Mouse (Mus musculus): ENCODE data around the gene Rimbp3. TPM values are rescaled to one million over a fixed set of nuclear protein-coding genes. Genes with fewer than 3 reads are reported as not detected.

Gene Rimbp3
- 1.5 TPM for polyA plus RNA-seq (2015; fragmentation: Illumina TruSeq; extraction: RNeasy Lipid Tissue Mini Kit (QIAGEN cat#74804); ENCODE audit: low read depth, low replicate concordance)

DNA sequence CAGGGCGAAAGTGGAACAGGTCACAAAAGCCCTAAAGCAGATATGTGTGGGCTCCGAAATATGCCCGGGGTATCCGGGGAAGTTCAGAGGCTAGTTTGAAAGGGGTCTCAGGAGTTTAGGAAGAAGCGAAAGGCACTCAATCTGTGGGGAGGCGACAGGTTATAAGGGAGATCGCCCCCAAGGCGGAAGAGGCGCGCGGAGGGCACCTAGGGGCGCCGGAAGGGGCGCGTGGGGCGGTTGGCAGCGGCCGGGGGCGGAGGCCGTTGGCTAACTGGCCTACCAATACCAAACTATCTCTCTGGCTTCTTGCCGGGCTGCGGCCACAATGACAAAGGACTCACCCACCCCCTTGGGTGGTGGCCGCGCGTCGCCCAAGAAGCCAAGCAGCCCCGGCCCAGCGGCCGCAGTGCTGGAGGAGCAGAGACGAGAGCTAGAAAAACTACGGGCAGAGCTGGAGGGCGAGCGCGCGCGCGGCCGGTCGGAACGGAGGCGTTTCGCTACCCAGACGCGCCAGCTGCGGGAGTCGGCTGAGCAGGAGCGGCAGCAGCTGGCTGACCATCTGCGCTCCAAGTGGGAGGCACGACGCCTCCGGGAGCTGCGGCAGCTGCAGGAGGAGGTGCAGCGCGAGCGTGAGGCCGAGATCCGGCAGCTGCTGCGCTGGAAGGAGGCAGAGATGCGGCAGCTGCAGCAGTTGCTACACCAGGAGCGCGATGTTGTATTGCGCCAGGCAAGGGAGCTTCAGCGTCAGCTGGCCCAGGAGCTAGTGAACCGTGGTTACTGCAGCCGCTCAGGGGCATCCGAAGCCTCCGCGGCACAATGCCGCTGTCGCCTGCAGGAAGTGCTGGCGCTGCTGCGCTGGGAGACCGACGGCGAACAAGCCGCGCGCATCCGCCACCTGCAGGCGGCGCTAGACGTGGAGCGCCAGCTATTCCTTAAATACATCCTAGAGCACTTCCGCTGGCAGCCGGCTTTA, at the start of gene Rimbp3:
TSS of gene Rimbp3 (plus strand) at position 215 of the 973 bp plus-strand sequence.

DNA sequence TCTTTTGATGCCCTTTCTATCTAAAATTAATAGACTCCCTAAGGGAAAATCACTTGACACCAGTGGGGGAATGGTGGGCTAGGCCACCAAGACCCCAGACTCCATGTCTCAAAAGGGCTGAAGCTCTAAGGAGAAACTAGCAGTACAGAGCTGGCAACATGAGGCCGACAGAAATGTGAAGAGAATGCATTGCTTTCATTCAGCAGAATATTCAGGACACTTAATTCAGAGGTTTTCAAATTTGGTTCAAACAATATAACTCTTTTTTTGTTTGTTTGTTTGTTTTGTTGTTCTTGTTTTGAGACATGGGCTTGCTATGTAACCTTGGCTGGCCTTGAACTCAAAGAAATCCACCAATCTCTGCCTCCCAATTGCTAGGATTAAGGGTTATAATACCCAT, 5.9 kb upstream of the Rimbp3 start, which contains the start of gene Ube2l3:
TSS of gene Ube2l3 (minus strand) at position 101 of the 400 bp plus-strand sequence.

DNA sequence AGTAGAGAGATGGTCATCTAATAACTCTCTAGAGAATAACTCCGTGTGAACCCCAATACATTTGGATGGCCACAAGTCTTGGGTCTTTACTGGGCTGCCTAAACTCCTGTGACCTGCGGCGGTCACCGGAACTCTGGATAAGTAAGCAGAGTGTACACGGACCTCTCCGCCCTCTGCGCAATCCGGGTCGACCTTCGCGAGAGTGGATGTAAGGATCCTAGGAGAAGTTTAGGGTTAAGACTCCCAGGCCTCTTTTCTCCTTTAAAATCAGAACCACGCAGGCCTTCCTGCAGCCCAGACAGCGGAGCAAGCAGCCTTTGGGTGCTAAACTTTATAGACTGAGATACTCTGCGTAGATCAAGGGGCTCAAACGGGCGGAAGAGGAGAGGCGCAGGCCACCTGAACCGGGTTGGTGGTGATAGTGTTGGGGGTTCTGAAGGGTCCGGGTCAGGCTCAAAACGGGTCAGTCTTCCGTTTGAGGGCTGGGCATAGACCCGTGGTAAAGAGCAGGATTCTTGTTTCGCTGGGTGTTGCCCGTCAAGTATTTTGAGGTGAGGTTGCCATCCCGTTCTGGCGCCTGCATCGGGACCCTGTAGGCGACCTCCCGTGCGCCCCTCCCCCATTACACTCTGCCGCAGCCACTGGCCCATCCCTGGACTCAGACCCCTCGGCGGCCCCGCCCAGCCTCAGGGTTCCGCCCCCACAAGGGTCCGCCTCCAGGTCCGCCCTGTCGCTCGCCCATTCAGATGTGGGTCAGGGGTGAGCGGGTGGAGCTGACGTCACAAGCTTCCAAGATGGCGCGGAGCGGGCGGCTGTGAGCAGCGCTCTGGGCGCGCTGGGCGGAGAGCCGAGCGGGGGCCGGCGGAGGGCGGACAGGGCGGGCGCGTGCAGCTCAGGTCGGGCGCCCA, 24.6 kb downstream of the Rimbp3 start, which contains the start of gene Hic2:
TSS of gene Hic2 (plus strand) at position 779 of the 908 bp plus-strand sequence.

Other genes with a start within 250 kb of the Rimbp3 start
- gene Mapk1, start 225.2 kb upstream of the Rimbp3 start, polyA plus RNA-seq (2015; fragmentation: Illumina TruSeq; extraction: RNeasy Lipid Tissue Mini Kit (QIAGEN cat#74804); ENCODE audit: low read depth, low replicate concordance) = 387 TPM
- 26.7 TPM for gene Ypel1, start 138.9 kb upstream of the Rimbp3 start, polyA plus RNA-seq (2015; fragmentation: Illumina TruSeq; extraction: RNeasy Lipid Tissue Mini Kit (QIAGEN cat#74804); ENCODE audit: low read depth, low replicate concordance)
- gene Ppil2, start 97.3 kb upstream of the Rimbp3 start, polyA plus RNA-seq (2015; fragmentation: Illumina TruSeq; extraction: RNeasy Lipid Tissue Mini Kit (QIAGEN cat#74804); ENCODE audit: low read depth, low replicate concordance) = 99.5 TPM
- gene 2610318N02Rik, start 83.4 kb upstream of the Rimbp3 start, polyA plus RNA-seq (2015; fragmentation: Illumina TruSeq; extraction: RNeasy Lipid Tissue Mini Kit (QIAGEN cat#74804); ENCODE audit: low read depth, low replicate concordance) = 2.1 TPM
- 27.5 TPM for gene Sdf2l1, start 76.2 kb upstream of the Rimbp3 start, polyA plus RNA-seq (2015; fragmentation: Illumina TruSeq; extraction: RNeasy Lipid Tissue Mini Kit (QIAGEN cat#74804); ENCODE audit: low read depth, low replicate concordance)
- gene Ydjc, start 64.0 kb upstream of the Rimbp3 start, polyA plus RNA-seq (2015; fragmentation: Illumina TruSeq; extraction: RNeasy Lipid Tissue Mini Kit (QIAGEN cat#74804); ENCODE audit: low read depth, low replicate concordance) = 20.9 TPM
- gene Ccdc116, start 61.4 kb upstream of the Rimbp3 start, polyA plus RNA-seq (2015; fragmentation: Illumina TruSeq; extraction: RNeasy Lipid Tissue Mini Kit (QIAGEN cat#74804); ENCODE audit: low read depth, low replicate concordance) = 2.4 TPM
- 161 TPM for gene Ube2l3, start 6.0 kb upstream of the Rimbp3 start, polyA plus RNA-seq (2015; fragmentation: Illumina TruSeq; extraction: RNeasy Lipid Tissue Mini Kit (QIAGEN cat#74804); ENCODE audit: low read depth, low replicate concordance)
- gene Hic2, start 25.0 kb downstream of the Rimbp3 start, polyA plus RNA-seq (2015; fragmentation: Illumina TruSeq; extraction: RNeasy Lipid Tissue Mini Kit (QIAGEN cat#74804); ENCODE audit: low read depth, low replicate concordance) = 3.7 TPM
- 138 TPM for gene Tmem191c, start 67.5 kb downstream of the Rimbp3 start, polyA plus RNA-seq (2015; fragmentation: Illumina TruSeq; extraction: RNeasy Lipid Tissue Mini Kit (QIAGEN cat#74804); ENCODE audit: low read depth, low replicate concordance)
- gene Serpind1, start 122.8 kb downstream of the Rimbp3 start, polyA plus RNA-seq (2015; fragmentation: Illumina TruSeq; extraction: RNeasy Lipid Tissue Mini Kit (QIAGEN cat#74804); ENCODE audit: low read depth, low replicate concordance) = 5.0 TPM
- 24.2 TPM for gene Snap29, start 197.4 kb downstream of the Rimbp3 start, polyA plus RNA-seq (2015; fragmentation: Illumina TruSeq; extraction: RNeasy Lipid Tissue Mini Kit (QIAGEN cat#74804); ENCODE audit: low read depth, low replicate concordance)
- gene Pi4ka, start 197.7 kb downstream of the Rimbp3 start, polyA plus RNA-seq (2015; fragmentation: Illumina TruSeq; extraction: RNeasy Lipid Tissue Mini Kit (QIAGEN cat#74804); ENCODE audit: low read depth, low replicate concordance) = 204 TPM
- 27.5 TPM for gene Crkl, start 243.4 kb downstream of the Rimbp3 start, polyA plus RNA-seq (2015; fragmentation: Illumina TruSeq; extraction: RNeasy Lipid Tissue Mini Kit (QIAGEN cat#74804); ENCODE audit: low read depth, low replicate concordance)